16 mouse cellular contexts compared by ENCODE assay signal in the genomic region with DNA sequence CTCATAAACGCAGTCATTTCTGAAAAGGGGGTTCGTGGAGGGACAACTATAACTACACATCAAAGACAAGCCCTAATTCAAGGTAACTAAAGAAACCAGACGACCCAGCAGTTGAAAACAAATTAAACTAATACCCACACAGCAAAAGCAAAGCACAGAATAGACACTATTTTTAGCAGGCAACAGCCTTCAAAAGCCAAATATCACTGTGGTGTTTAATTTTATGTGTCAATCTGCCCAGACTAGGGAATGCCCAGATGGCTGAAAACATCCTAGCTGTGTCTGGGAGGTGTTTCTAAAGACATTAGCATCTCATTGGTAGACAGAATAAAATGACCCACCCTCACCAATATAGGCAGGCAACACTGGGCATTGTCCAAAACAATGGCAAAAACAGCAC.
DNase-seq lines count a peak whose midpoint lies in the region.
"Had no signal": no experiment of that assay in that cellular context is flagged by ENCODE, and none has a peak within 500 bp of the region (broad histone marks: within the 10 kb centered on the region; RNA-seq: fewer than 3 reads in every experiment).

No protein-coding gene starts in this region.

- DNase-seq in layer of hippocampus, adult 11-12 months (ENCODE audit: low spot score), result peak; percentile 31
- no peak for DNase-seq in layer of hippocampus, postnatal 25 days (ENCODE audit: extremely low spot score in 1 of 2, low spot score in 1 of 2)
- DNase-seq in Muller cell, postnatal 12 days (ENCODE audit: inconsistent ontology term), result peak; percentile 21
- DNase-seq in R1 (ENCODE audit: low read depth, low spot score), result peak; percentile 42
- peak; percentile 29 for DNase-seq in layer of hippocampus, adult 9-10 months (ENCODE audit: low spot score)
- no peak for DNase-seq in adrenal gland, postnatal 4 days (ENCODE audit: low spot score in 2 of 2)
- DNase-seq in embryo, embryonic 9.5 days (ENCODE audit: extremely low spot score), result no peak
- DNase-seq: adrenal gland, adult 2 months; adrenal gland, postnatal 14 days; cerebellum, adult 18-20 months; cerebellum, adult 9-10 months; cerebellum, postnatal 14 days; gastrocnemius, postnatal 25 days; heart, adult 18-20 months; heart, postnatal 10 days; heart, postnatal 4 days had no signal

Comparison
In these comparisons a context has a peak if more than half of its experiments do, and no peak if none do; other contexts are left out.
1. DNase-seq: peak in layer of hippocampus, adult 11-12 months (single experiment), Muller cell, postnatal 12 days (single experiment), R1 (single experiment) and layer of hippocampus, adult 9-10 months (single experiment); none in layer of hippocampus, postnatal 25 days (0 of 2), adrenal gland, postnatal 4 days (0 of 2) and embryo, embryonic 9.5 days (single experiment).